Mouse (Mus musculus): ENCODE measurements around the gene Spsb4. TPM values are rescaled to one million over a fixed set of nuclear protein-coding genes. Genes with fewer than 3 reads are reported as not detected.

The Spsb4 gene
- total and polyA plus RNA-seq, 3 experiments, result not detected

- Histone ChIP-seq H3K79me2 (ENCODE audit: control insufficient read depth, insufficient read depth, low read length, poor library complexity) (no peaks in the 10 kb centered on the region), H3K9ac (ENCODE audit: control insufficient read depth, low read depth, low read length, poor library complexity, severe bottlenecking) (no peak overlapping the region), H3K4me3 (ENCODE audit: control insufficient read depth in 1 of 2, insufficient read depth in 1 of 2, low read depth in 2 of 2, low read length in 2 of 2) (no peak overlapping the region), H3K9me3 (replicated peaks; ENCODE audit: insufficient read depth, low read length) (no peaks in the 10 kb centered on the region), H3K36me3 (ENCODE audit: control insufficient read depth in 1 of 2, insufficient read depth in 2 of 2, low read length in 2 of 2) (no peaks in the 10 kb centered on the region), H3K27ac (ENCODE audit: control insufficient read depth, low read depth, low read length) (no peak overlapping the region), H3K27me3 (ENCODE audit: control insufficient read depth in 1 of 2, insufficient read depth in 2 of 2, low read length in 2 of 2) (no peaks in the 10 kb centered on the region), H3K4me1 (ENCODE audit: control insufficient read depth in 1 of 2, insufficient read depth in 2 of 2, low read length in 2 of 2) (no peaks in the 10 kb centered on the region)
- TF ChIP-seq TBP (IDR thresholded peaks at IDR 0.05; ENCODE audit: low read depth, low read length) (no peak), UBTF (IDR thresholded peaks at IDR 0.05; ENCODE audit: borderline replicate concordance, insufficient read depth, low read depth, low read length) (no peak), POLR2A (IDR thresholded peaks at IDR 0.05; ENCODE audit: control insufficient read depth in 1 of 2, insufficient read depth in 1 of 2, low read depth in 1 of 2, low read length in 2 of 2, poor library complexity in 1 of 2) (no peak), GATA1 (IDR thresholded peaks at IDR 0.05; ENCODE audit: low read depth, low read length) (no peak), GABPA (IDR thresholded peaks at IDR 0.05; ENCODE audit: low read depth, low read length) (no peak), RCOR1 (IDR thresholded peaks at IDR 0.05; ENCODE audit: low read depth, low read length) (no peak), MAFK (IDR thresholded peaks at IDR 0.05; ENCODE audit: borderline replicate concordance, low read depth, low read length) (no peak), TAL1 (IDR thresholded peaks at IDR 0.05; ENCODE audit: low read length) (no peak), ZNF384 (IDR thresholded peaks at IDR 0.05; ENCODE audit: low read depth, low read length) (no peak)
- no peak for DNase-seq (ENCODE audit: low read depth, low spot score)
Measured at GRCm38 (mm10) chr9:96957298-96957865, 61.3 kb downstream of the Spsb4 start.

- no peak for DNase-seq (ENCODE audit: low read depth, low spot score)
- no peak overlapping the region for H3K4me3 ChIP-seq (ENCODE audit: control insufficient read depth in 1 of 2, insufficient read depth in 1 of 2, low read depth in 2 of 2, low read length in 2 of 2)
- no peaks in the 10 kb centered on the region for H3K4me1 ChIP-seq (ENCODE audit: control insufficient read depth in 1 of 2, insufficient read depth in 2 of 2, low read length in 2 of 2)
- TF ChIP-seq CHD1 (IDR thresholded peaks at IDR 0.05; ENCODE audit: low read depth, low read length) (no peak), NRF1 (IDR thresholded peaks at IDR 0.05; ENCODE audit: insufficient read depth, low read depth, low read length, poor library complexity, severe bottlenecking) (no peak), RCOR1 (IDR thresholded peaks at IDR 0.05; ENCODE audit: low read depth, low read length) (no peak), POLR2AphosphoS2 (IDR thresholded peaks at IDR 0.05; ENCODE audit: low read length) (no peak), MYB (IDR thresholded peaks at IDR 0.05; ENCODE audit: low read depth, low read length) (no peak), MAZ (IDR thresholded peaks at IDR 0.05; ENCODE audit: low read depth, low read length) (no peak), CTCF (IDR thresholded peaks at IDR 0.05 in 2 of 3, conservative IDR thresholded peaks at IDR 0.05 in 1 of 3; ENCODE audit: control insufficient read depth in 1 of 3, insufficient read depth in 1 of 3, low read depth in 2 of 3, low read length in 3 of 3, poor library complexity in 1 of 3, severe bottlenecking in 1 of 3) (no peak), ZC3H11A (IDR thresholded peaks at IDR 0.05; ENCODE audit: low read depth, low read length) (no peak), CHD2 (IDR thresholded peaks at IDR 0.05; ENCODE audit: low read length) (no peak), JUND (IDR thresholded peaks at IDR 0.05; ENCODE audit: low read depth, low read length) (no peak), NELFE (IDR thresholded peaks at IDR 0.05; ENCODE audit: low read depth, low read length) (no peak), USF1 (IDR thresholded peaks at IDR 0.05; ENCODE audit: low read depth, low read length) (no peak), BHLHE40 (IDR thresholded peaks at IDR 0.05; ENCODE audit: borderline replicate concordance, low read depth, low read length) (no peak)
- no peaks in the 10 kb centered on the region for H3K27me3 ChIP-seq (ENCODE audit: control insufficient read depth in 1 of 2, insufficient read depth in 2 of 2, low read length in 2 of 2)
- no peak overlapping the region for H3K27ac ChIP-seq (ENCODE audit: control insufficient read depth, low read depth, low read length)
- no peaks in the 10 kb centered on the region for H3K9me3 ChIP-seq (replicated peaks; ENCODE audit: insufficient read depth, low read length)
- H3K9ac ChIP-seq (ENCODE audit: control insufficient read depth, low read depth, low read length, poor library complexity, severe bottlenecking), result no peak overlapping the region
- no peaks in the 10 kb centered on the region for H3K36me3 ChIP-seq (ENCODE audit: control insufficient read depth in 1 of 2, insufficient read depth in 2 of 2, low read length in 2 of 2)
- H3K79me2 ChIP-seq (ENCODE audit: control insufficient read depth, insufficient read depth, low read length, poor library complexity), result no peaks in the 10 kb centered on the region
Measured at GRCm38 (mm10) chr9:96956646-96957297, 61.9 kb downstream of the Spsb4 start.

Data from MEL (cell line).